Mouse (Mus musculus) right cerebral cortex, postnatal 10 days (tissue): ENCODE results near the gene Man2a1.
"Not testable (repeated sequence)": the region's sequence is repeated elsewhere in the genome, so short reads cannot be mapped to it uniquely, and the experiment has no call there.

ENCODE experiments used
- DNase-seq, 2 experiments: peaks; one replicate each; pipeline ENCODE4 v3.0.0; 2021; ENCODE audit warnings: low spot score in 2 of 2

The Man2a1 gene

DNA sequence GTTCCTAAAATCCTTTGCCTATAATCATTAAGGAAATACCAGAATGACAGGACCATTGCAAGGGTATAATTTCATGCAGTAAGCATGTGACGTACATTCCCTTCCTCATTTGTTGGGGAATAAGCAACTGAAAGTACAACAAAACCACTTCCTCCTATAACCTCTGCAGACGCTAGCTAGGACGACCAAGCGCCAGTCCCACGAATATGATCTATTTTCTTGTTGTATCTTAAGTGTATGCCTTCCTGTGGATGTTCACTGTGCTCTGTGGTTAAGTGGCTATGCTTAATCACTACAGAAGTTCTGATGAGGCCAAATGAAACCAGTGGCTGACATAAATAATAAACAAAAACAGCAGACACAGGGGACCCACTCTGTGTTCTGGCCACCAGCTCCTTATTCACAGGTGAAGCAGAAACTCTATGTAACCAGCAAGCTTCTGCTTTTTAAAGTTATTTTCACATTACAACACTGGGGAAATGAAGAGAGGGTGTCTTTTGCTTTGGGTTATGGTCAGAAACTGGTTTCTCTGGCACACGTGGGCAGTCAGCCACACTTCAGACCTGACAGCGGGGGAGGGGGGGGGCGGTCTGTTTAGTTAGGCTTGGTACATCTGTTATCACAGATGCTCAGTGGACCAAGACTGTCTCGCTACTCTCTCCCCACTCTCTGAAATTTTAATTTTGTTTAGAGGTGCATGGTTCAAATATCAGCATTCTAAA, 153.8 kb downstream of the Man2a1 start:
- DNase-seq = no peak

DNA sequence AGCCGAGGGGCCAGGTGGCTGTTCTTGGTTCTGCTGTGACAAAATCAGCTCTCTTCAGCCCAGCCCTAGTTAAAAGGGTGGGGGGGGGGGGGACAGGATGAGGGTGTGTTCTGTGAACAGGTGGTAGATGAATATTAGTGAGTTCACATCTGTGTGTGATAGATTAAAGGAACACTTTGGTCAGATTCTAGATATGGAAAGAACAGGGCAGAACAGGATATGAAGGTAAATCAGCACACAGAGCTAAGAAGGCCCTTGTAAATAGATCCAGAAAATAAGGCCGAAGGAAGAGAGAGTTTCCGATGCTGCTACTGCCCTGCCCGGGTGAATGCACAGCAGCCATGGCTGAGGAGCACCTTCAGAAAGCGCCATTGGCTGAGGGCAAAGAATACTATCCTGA, 154.7 kb downstream of the Man2a1 start:
- DNase-seq = no peak

DNA sequence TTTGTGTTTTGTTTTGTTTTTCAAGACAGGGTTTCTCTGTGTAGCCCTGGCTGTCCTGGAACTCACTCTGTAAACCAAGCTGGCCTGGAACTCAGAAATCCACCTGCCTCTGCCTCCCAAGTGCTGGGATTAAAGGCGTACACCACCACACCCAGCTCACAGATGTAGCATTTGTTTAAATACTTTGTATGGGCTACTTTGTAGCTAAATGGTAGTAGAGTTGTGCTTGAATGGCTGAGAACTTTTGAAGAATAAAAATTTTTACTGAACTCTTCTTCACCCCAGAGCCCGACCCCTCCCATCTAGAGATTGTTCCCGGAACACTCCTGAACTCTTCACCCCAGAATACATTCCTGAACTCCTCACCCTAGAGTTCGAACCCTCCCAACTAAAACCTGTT, 162.1 kb downstream of the Man2a1 start:
- DNase-seq = not testable (repeated sequence)

DNA sequence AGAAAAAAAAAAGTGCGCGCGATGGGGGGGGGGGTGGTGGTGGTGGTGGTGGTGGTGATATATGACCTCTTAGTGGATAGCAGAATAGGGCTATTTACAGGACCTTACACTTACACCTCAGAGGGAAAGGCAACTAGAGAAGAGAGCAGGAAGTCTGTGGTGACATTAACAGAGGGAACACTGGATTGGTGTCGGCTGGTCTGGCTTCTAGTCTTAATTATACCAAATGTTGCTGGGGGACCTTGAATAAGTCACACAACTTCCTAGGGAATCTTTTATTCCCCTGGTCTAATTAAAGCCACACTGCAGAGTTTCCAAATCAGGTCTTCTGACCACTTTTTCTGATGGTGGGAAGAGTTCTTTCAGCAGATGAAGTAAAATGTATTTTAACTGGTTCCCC, 163.0 kb downstream of the Man2a1 start:
- no peak for DNase-seq

DNA sequence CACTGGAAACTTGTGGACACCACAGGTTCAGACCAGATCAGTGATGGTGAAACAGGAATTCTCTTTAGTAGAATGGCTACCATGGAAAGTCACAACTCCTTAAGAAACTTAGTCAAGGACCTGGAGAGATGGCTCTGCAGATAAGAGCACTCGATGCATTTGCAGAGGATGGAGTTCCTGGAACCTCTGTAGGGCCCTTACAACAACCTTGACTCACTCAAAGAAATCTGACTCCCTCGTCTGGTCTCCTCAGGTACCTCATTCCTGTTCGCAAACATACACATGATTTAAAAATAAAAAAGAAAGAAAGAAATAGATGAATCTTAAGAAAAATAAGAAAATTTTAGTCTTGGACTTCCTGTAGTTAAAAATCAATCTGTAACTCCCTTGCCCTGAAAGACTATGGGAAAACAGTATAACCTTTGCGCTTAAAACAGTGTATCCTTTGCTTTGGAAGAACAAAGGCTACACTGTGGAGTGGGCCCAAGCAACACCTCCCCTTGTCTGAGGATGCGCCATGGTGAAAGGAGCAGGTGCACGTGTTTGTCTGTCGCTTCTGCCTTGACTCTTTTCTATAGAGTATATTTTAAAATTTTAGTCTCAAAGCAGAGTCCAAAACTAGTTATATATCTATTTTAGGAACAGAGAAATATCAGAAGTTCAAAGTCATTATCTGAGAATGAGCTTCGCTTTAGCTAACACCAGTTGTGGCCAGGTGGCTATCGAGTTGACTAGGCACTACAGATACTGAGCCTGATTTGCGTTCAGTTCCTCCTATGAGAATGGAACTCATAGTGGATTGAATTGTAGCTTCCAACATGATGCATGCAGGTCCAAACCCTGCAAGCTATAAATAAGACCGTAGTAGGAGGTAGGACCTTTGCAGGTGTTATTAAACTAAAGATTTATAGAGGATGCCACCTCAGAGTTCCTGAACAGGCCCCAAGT, 163.9 kb downstream of the Man2a1 start:
- DNase-seq = no peak

DNA sequence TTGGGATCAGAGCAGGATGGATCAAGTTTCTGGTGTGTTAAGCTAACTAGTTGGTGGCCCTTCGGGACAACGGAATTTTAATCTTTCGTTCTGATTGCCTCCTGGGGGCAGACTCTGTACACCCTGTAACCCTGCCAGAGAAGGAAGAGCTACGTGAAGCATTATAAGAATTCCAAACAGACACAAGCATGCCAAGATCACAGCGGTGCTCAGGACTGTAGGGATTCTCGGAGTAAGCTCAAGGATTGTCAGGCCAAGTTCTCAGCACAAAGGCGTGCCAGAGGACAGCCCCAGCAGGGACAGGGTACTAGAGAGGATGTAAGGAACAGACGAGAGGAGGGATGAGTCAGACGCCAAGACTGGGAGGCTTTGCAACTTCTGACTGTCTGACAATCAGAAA, 164.8 kb downstream of the Man2a1 start:
- no peak for DNase-seq

DNA sequence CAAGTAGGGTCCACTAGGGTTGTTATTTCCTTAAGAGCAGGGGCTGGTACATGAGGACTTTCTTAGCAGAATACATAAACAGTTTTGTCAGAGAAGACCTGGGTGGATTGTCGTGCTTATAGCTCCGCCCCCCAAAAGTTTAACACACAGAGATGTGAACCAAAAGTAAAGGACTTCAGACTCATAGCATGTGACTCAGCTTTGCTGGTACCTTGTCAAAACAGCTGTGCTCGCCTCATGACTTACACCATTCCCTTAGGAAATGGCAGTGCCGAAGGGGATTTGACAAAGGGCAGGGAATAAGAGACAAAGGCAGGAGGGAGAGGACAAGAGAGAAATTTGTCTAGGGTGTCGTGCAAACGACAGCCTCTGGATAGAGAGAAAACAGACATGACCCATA, 166.0 kb downstream of the Man2a1 start:
- DNase-seq = no peak

DNA sequence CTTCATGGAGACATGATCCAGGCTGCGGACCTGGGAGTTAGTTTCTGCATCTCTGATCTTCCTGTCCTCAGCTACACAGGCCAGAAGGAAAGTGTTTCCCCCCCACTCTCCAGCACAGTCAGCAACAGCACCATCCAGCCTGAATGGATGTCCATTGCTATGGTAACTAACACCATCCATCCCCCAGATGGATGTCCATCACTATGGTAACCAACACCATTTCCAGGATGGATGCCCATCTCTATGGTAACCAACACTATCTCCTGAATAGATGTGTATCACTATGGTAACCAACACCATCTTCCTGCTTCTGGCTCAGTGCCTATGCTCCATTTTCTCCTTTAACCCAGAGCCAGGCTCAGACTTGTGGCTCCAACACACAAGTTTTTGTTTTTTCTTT, 169.7 kb downstream of the Man2a1 start:
- DNase-seq = peak; percentile 67 to 78

DNA sequence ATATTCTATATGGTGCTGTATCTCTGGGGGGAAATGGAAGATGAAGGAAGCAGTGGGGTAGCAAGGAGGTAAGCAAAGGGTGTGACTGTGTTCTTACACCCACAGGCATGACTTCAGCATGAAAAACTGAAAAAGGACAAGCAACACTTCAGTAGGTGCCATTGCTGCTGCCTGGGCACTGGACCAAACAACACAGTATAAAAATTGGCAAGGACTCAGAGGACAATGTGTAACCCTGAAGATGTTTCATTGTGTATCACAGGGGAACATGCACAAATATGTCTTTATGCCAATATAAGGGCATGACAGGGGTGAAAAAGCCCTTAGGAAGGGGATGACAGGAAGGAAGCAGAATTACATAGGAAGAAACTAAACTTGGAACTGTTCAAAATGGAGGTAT, 172.1 kb downstream of the Man2a1 start:
- DNase-seq = no peak

DNA sequence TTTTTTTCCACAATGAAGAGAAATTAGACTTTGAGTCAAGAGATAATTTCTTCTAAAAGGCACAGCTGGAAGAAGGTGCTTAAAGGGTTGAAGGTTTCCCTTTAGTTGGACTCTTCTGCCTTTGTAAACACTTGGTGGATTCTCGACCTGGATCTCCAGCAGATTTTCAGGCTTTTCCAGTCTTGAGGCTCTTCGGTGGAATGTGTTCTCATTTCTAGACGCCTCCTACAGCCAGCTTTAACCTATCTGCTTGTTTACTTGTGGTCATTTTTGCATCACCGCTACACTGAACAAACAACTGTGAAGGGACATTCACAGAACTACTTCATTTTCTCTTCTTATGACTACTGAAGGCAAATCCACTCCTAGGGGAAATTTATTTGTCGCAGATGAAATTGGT, 173.7 kb downstream of the Man2a1 start:
- no peak for DNase-seq

DNA sequence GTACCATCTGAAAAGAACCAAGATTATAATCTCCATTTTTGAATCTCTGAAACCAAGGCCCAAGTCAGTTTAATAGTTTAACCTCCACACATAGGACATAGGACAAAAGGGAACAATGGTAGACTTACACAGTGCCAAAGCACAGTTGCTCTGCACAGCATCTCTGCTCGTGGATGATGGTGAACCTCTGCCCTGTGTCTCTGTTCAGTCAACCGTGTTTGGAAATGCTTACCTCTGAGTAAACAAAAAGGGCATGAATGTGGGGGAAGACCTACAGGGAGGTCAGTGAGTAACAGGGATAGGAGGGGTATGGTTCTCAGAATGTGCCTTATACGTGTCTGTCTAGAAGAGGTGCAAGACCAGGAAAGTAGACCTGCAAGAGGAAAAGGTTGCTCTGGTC, 177.8 kb downstream of the Man2a1 start:
- DNase-seq = no peak

DNA sequence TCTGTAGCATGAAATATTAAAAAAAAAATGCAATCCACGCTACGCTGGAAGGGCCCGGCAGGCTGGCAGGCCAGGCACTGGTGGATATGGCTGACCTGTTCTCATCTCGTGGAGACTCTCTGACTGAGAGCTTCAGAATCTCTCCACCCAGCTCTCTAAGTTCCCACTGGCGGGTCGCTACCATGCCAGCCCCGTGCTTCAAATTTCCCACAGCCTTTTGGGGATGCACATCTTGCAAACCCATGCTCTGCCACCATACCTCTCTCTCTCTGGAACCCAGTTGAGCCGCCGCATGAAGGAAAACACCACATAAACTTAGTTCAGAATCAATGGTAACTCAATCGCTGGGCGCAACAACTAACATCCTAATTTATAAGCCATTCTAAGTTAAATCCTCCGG, 178.2 kb downstream of the Man2a1 start:
- no peak for DNase-seq

DNA sequence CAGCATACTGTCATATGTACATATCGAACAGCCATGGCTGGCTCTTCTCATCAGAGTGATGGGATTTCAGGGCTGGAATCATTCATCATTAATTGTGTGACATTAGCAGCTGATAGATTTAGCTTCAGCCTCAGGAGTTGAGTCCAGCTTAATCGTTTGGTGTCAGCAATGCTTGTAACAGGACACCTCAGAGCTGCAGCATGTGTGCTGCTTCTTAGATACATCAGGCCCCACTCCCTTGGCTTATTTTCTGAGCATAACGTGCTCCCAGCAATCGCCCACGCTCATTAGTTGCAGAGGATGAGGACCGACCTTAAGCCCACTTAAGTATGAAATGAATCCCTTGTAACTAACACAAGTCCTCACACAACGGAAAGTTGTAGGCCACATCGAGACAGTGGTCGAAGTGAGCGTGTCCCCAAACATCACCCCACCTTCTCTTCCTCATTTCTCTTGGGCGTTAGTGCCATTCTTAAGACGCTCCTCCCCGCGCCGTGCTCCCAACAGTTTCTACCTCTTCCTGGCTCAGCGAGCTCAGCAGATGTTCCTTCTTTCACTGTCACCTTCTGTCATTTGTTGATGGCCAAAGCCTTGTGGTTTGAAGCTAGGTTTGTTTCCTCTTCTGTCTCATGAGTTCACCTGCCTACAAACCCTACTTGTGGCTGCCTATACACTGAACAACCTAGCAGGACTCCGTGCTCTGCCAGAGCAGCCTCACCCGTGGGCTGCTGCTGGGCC, 180.4 kb downstream of the Man2a1 start:
- no peak for DNase-seq

DNA sequence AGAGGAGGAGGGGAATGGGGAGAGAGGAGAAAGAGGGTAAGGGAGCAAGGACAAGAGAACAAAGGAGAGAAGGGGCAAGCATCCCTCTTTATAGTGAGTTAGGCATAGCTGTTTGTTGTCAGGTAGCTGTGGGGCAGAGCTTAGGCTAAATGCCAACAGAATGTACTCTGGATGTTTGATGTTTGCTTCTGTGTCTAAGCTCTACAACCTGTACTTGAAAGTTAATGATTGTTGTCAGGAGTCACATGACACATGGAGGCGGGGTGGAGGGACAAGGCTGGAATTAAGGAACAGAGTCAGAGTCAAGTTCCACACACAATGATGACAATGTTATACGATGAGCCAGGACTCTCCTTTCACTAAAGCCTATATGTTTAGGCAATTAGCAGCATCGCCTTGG, 181.8 kb downstream of the Man2a1 start:
- no peak for DNase-seq

DNA sequence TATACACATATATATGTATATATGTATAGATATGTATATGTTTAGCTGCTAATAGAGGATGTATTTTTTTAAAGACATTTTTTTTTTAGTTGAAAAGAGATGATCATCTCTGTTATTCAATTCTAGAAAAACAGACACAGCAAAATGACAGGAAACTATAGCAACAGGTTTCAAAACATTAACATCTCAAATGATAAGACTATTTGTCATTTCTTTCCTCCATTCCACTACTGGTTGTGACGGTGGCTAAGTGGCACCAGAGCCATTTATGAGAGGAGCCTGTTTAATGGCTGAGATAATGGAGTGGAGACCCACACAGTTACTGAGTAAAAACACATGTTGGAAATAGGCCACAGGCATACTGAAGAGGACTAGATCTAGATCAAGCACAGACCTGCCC, 185.4 kb downstream of the Man2a1 start:
- DNase-seq = no peak

DNA sequence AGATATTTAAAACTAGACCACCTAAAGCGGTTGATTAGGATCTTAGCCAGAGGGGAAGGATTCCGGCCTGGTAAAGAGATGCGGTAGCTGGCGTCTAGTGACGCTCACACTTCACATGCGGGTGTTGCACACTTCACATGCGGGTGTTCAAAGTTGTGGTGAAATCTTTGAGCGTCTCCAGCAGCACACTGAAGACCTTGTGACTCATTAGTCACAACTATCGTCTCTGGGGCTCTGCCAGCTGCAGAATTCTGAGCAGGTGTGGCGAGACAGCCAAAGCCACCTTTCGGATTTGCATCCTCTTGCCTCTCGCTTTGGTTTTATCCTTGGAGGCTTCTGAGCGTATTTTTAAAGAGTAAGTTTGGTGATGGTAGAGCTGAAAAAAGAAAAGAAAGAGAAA, 187.8 kb downstream of the Man2a1 start:
- no peak for DNase-seq

DNA sequence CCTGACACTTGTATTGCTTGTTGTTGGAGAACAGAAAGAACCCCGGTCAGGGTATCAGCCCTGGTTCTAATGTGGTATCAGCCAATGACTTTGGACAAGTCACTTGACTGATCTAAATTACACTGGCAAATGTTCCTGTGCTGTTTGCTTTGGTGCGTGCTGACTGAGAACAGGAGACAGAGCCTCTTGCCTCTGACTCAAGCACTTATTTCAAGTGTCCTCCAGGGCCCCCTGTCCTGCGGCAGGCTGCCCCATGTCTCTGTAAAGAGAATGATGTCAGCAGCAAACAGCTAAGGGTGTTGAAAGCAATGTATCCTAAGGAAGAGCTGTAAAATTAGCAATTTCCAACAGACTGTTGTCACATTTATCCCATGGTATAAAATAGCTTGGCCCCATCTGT, 188.6 kb downstream of the Man2a1 start:
- DNase-seq = no peak

DNA sequence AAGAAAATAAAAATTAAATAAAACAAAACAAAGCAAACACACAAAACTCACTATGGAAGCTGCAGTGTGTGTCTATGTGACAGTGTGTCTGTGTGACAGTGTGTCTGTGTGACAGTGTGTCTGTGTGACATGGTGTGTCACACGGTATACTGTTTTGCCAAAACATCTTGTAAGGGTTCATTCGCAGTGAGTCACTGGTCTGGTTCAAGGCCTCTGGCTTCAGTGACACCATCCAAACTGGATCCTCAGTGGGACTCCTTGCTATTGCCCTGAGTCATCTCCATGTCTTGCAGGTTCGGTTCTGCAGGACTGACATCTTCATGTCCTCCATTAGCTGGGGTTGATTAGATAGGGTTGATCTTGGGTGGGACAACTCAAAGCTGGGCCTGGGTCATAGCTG, 191.5 kb downstream of the Man2a1 start:
- DNase-seq = no peak

DNA sequence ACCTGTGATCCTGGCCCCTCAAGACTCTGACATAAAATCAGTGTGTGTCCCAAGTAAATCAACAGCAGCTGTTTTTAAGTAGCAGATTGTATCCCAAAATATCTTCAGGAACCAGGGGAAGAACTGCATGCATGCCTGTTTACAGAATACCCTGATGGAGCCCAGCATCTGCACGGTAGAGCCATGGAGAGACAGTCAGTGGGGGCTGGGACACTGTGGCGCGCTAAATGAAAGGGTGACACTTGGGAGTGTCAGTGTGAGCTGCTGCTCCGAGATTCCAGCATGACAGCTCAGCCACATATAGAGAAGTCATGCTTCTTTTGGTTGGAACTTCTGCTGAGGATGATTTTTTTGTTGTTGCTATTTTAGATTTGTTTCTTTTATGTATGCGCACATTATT, 192.1 kb downstream of the Man2a1 start:
- DNase-seq = no peak

DNA sequence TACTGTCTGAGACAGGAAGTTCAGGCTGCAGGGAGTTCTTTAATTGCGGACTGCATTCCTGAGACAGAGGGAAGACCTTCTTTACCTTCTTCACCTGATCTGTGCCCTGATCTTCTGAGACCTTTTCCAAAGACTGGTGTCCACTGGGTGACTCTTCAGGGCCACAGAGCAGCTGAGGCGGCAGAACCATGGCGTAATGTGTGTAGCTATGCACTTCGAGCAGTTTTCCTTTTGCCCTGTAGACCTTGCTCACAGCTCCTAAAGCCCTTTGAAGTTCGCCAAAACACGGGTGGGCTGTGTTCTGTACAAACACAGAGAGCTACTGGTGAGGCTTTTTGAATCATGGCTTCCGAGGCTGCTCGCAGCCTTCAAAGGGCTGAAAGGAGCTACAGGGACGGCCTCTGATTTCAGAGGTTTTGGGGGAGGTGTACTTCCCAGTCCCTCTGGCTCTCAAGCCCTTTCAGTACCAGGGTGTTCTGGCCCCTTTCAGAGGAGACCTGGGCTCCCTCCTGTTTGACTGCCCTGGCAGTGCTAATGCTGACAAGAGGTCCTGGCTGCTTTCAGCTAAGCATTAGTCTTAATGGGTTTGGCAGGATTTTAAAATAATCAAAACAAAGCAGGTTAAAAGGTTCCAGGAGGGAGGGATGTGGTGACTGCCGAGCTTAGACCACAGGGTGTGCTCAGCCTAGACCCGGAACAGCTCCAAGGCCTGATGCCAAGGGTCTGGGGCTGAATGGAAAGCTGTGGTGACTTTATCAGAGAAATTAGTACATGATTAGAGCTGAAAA, 201.8 kb downstream of the Man2a1 start:
- DNase-seq = no peak

DNA sequence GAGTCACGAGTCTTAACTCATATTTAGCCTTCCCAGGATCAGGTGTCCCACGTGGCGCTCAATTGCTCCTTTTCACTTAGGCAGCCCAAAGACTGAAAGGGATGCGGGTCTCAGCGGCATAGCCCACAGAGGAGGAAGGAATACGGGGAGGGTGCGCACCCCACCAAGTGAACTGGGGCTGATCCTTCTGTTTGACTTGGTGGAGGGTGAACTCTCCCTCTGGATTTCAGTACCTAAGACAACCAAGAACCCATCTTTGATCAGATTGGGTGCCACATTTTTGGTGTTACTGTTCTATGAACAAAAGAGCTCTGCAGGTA, 202.4 kb downstream of the Man2a1 start:
- DNase-seq = no peak
